Mouse (Mus musculus) G1E (cell line): ENCODE data around the gene Hoxc12. TPM values are rescaled to one million over a fixed set of nuclear protein-coding genes. Genes with fewer than 3 reads are reported as not detected.

Experiments
- ATAC-seq: 2 replicates; pipeline ENCODE4 v1.8.0; 2016; ENCODE audit warnings: mild to moderate bottlenecking; ENCODE audit not compliant: insufficient number of reproducible peaks, poor library complexity, low FRiP score, severe bottlenecking; ENCODE audit errors: extremely low read depth
- DNase-seq: peaks from one replicate; pipeline ENCODE4 v3.0.0; 2012; ENCODE audit warnings: low spot score
- H3K27me3 ChIP-seq: 2 replicates; pipeline ENCODE4 v1.6.1; 2012; ENCODE audit warnings: mild to moderate bottlenecking, low read length, inconsistent platforms; ENCODE audit not compliant: insufficient read depth
- H3K36me3 ChIP-seq: replicated peaks from 2 replicates; pipeline ENCODE3; 2012; ENCODE audit warnings: mild to moderate bottlenecking, inconsistent platforms
- H3K4me1 ChIP-seq: 2 replicates; pipeline ENCODE4 v1.6.1; 2012; ENCODE audit warnings: low read depth, low read length, inconsistent platforms, mixed read lengths; ENCODE audit not compliant: insufficient read depth
- H3K4me3 ChIP-seq: 2 replicates; pipeline ENCODE4 v1.5.1; 2012; ENCODE audit warnings: low read depth, mild to moderate bottlenecking, inconsistent platforms, low read length, moderate library complexity, mixed read lengths
- H3K9me3 ChIP-seq: replicated peaks from 2 replicates; pipeline ENCODE4 v1.6.1; 2012; ENCODE audit warnings: inconsistent platforms
- CTCF ChIP-seq: IDR thresholded peaks from 2 replicates; pipeline ENCODE4 v1.5.1; 2012; ENCODE audit warnings: low read depth, low read length, inconsistent platforms, mixed read lengths
- GATA1 ChIP-seq: IDR thresholded peaks from 2 replicates; pipeline ENCODE4 v1.6.1; 2012; ENCODE audit warnings: borderline replicate concordance, low read length, inconsistent platforms, mixed read lengths
- GATA2 ChIP-seq: IDR thresholded peaks from 2 replicates; pipeline ENCODE4 v1.6.1; 2012; ENCODE audit warnings: low read depth, low read length, inconsistent platforms, borderline replicate concordance
- POLR2AphosphoS5 ChIP-seq: IDR thresholded peaks from 2 replicates; pipeline ENCODE4 v1.6.1; 2012; ENCODE audit warnings: low read depth, low read length, inconsistent platforms; ENCODE audit not compliant: insufficient replicate concordance
- TAL1 ChIP-seq: conservative IDR thresholded peaks from 2 replicates; pipeline ENCODE4 v1.6.1; 2012; ENCODE audit warnings: low read depth, low read length, inconsistent platforms, mixed read lengths
- polyA plus RNA-seq: library from polyadenylated mRNA; stranded (reverse); fragments of >175 nt; gene quantifications from 2 replicates; pipeline ENCODE4 v1.2.3, GENCODE M21; 2012
- total RNA-seq, 2 experiments: library from RNA; stranded (forward) in 1 of 2; stranded (reverse) in 1 of 2; fragments of 200-1000 nt in 1 of 2; fragments of >200 nt in 1 of 2; fragmentation: Nextera tagmentation in 1 of 2; gene quantifications; 2 replicates each; pipeline ENCODE4 v1.2.3; 2014 to 2017

Gene Hoxc12
- total and polyA plus RNA-seq, 3 experiments = not detected

DNA sequence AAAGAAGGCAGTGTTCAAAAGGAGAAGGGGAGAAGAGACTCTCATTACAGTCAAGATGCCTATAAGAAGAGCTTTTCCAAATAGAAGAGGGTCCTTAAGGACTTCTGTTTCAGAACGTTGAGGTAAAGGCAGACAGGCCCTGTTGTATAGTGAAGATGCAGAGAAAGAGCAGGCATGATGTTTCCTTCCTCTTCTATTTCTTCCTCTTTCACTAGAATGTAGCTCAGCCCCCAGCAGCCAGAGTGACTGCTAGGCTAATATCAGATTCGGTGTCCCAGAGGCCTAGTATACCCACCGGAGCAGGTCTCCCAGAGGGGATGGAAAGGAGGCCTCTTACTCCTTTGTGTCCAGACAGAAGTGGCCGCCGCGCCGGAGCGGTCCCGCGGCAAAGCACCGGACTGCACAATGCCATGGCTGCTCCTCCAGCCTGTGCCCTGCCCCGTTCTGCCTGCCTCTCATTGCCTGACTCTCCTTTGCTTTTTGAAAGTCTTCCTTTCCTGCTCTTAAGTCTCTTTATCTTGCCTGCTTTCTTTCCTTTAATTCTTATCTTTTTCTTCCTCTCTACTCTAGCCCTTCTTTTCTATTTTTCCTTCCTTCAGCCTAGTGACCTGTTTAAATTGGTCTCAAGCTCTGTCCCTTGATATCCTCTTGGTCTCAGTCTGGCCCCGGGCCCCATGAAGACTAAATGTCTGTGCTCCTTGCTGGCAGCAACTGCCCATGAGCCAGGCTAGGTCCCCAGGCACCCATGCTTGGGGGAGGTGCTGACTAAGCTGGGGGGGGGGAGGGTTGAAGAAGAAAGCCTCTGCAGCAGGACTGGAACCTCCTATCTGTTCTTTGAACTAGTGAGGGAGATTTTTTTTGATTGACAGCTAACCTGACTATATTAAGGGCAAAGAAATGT lies 42.3 kb downstream of the Hoxc12 start:
- no peak for ATAC-seq
- no peaks in the 10 kb centered on the region for H3K9me3 ChIP-seq
- no peak for DNase-seq
- peaks cover 76% of the 10 kb centered on the region for H3K4me1 ChIP-seq
- H3K27me3 ChIP-seq = peaks cover 42% of the 10 kb centered on the region
- TF ChIP-seq POLR2AphosphoS5 (no peak), GATA1 (no peak), TAL1 (no peak), CTCF (no peak)
- peaks cover 2% of the 10 kb centered on the region for H3K36me3 ChIP-seq
- peak overlapping the region; percentile 67; the same call in 1 of the 2 replicates for H3K4me3 ChIP-seq

- no peak for TF ChIP-seq GATA1
- Histone ChIP-seq H3K4me1 (peaks cover 81% of the 10 kb centered on the region), H3K36me3 (peaks cover 6% of the 10 kb centered on the region), H3K4me3 (no peak overlapping the region), H3K9me3 (no peaks in the 10 kb centered on the region), H3K27me3 (peaks cover 43% of the 10 kb centered on the region)
- ATAC-seq (no peak), DNase-seq (no peak)
These were observed 43.4 kb downstream of the Hoxc12 start for GRCm38 (mm10) chr15:102979936-102980335.

GRCm38 (mm10) chr15:102980352-102980751 lies 43.8 kb downstream of the Hoxc12 start:
- peaks cover 42% of the 10 kb centered on the region for H3K27me3 ChIP-seq
- peaks cover 6% of the 10 kb centered on the region for H3K36me3 ChIP-seq
- no peaks in the 10 kb centered on the region for H3K9me3 ChIP-seq
- DNase-seq = no peak
- peaks cover 84% of the 10 kb centered on the region for H3K4me1 ChIP-seq
- ATAC-seq = no peak
- TF ChIP-seq GATA2 (no peak), GATA1 (no peak), CTCF (no peak), TAL1 (no peak), POLR2AphosphoS5 (no peak)
- peak overlapping the region; percentile 80; the same call in 1 of the 2 replicates for H3K4me3 ChIP-seq

- peak overlapping the region; percentile 80 for H3K4me3 ChIP-seq
- peaks cover 82% of the 10 kb centered on the region for H3K4me1 ChIP-seq
- ATAC-seq (no peak), DNase-seq (no peak)
- H3K9me3 ChIP-seq = no peaks in the 10 kb centered on the region
- TF ChIP-seq TAL1 (no peak), CTCF (no peak), GATA1 (no peak)
- peaks cover 42% of the 10 kb centered on the region for H3K27me3 ChIP-seq
- peaks cover 6% of the 10 kb centered on the region for H3K36me3 ChIP-seq
These were observed 44.4 kb downstream of the Hoxc12 start for GRCm38 (mm10) chr15:102980912-102981311.

GRCm38 (mm10) chr15:102981379-102982288 lies 45.1 kb downstream of the Hoxc12 start:
- ATAC-seq (no peak), DNase-seq (peak; percentile 86)
- H3K4me3 ChIP-seq = peak overlapping the region; percentile 80
- peaks cover 43% of the 10 kb centered on the region for H3K27me3 ChIP-seq
- peaks cover 80% of the 10 kb centered on the region for H3K4me1 ChIP-seq
- TF ChIP-seq POLR2AphosphoS5 (no peak), GATA2 (no peak), GATA1 (no peak), CTCF (no peak), TAL1 (no peak)
- peaks cover 6% of the 10 kb centered on the region for H3K36me3 ChIP-seq
- H3K9me3 ChIP-seq = no peaks in the 10 kb centered on the region

DNA sequence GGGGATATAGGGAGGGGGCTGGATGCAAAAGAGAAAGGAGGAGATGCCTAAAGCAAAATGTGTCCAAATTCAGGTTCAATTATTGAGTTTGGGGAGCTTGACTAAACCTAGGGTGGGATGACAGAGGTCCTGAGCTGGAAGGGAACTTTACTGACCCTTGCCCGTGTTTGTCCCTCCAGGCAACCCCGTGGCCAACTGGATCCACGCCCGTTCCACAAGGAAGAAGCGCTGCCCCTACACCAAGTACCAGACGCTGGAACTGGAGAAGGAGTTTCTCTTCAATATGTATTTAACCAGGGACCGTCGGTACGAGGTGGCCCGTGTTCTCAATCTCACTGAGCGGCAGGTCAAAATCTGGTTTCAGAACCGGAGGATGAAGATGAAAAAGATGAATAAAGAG lies 47.2 kb downstream of the Hoxc12 start:
- H3K4me3 ChIP-seq = no peak overlapping the region
- H3K36me3 ChIP-seq = peaks cover 6% of the 10 kb centered on the region
- H3K4me1 ChIP-seq = peaks cover 76% of the 10 kb centered on the region
- TF ChIP-seq GATA1 (no peak), TAL1 (no peak), GATA2 (no peak), POLR2AphosphoS5 (no peak), CTCF (no peak)
- no peak for ATAC-seq
- H3K9me3 ChIP-seq = no peaks in the 10 kb centered on the region
- peaks cover 49% of the 10 kb centered on the region for H3K27me3 ChIP-seq
- no peak for DNase-seq
